Mouse (Mus musculus): Measurements from ENCODE around the gene 2610021A01Rik. TPM values are rescaled to one million over a fixed set of nuclear protein-coding genes. Genes with fewer than 3 reads are reported as not detected.
"Not testable (repeated sequence)": the region's sequence is repeated elsewhere in the genome, so short reads cannot be mapped to it uniquely, and the experiment has no call there.

2610021A01Rik gene
- polyA plus RNA-seq (2012; rRNA removed) = 6.9 and 8.0 TPM in 2 replicates

DNA sequence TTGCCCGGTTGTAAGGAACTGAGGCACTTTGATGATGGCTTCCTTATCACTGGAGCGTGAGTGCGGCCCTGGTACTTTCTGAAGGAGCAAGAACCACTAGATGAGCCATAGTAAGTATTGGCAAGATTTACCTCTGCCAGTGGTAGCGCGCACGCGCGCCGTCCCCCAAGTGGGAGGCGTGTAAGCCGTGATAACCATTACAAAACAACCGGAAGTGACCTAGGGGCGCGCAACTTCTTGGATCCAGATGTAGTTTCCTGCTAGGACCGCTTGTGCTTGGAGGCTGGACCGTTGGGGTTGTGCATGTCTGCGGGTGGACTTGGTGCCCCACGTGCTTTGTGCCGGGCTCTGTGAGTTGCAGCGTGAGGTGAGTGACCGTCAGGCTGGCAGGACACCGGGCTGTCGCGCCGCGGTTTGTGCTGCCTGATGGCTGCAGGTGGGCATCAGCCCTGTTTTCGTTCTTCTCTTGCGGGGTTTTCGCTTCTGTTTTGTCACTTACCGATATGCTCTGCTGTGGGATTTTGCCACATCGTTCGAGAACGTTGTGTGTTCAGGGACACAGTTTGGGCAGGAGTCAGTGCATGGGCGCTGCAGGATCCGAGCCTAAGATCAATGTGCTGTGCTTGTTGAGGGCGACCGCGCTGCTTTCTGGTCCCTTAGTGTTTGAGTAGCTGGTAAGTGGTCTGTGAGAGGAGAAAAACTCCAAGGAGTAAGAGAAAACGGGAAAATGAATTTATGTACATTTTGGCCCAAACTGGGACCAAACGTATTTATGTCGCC, at the start of gene 2610021A01Rik:
TSS of gene 2610021A01Rik (plus strand) at position 197 of the 780 bp plus-strand sequence.
- Histone ChIP-seq H3K27ac (ENCODE audit: control insufficient read depth, insufficient read depth, low read depth, low read length) (peak within 1 kb of the TSS; percentile 61), H3K27me3 (ENCODE audit: control insufficient read depth, insufficient read depth, low read length) (no peaks in the 10 kb centered on the region), H3K4me3 (ENCODE audit: control insufficient read depth, low read depth, low read length) (peak within 1 kb of the TSS; percentile 93), H3K36me3 (ENCODE audit: control insufficient read depth, insufficient read depth, low read length) (no peaks in the 10 kb centered on the region), H3K4me1 (ENCODE audit: control insufficient read depth, insufficient read depth, low read length) (no peaks in the 10 kb centered on the region; the same call in 1 of the 2 replicates)
- TF ChIP-seq CTCF (IDR thresholded peaks at IDR 0.05; ENCODE audit: control insufficient read depth, insufficient read depth, insufficient replicate concordance, low read depth, low read length) (no peak), POLR2A (IDR thresholded peaks at IDR 0.05; ENCODE audit: control insufficient read depth, low read depth, low read length) (peak; percentile 70)

DNA sequence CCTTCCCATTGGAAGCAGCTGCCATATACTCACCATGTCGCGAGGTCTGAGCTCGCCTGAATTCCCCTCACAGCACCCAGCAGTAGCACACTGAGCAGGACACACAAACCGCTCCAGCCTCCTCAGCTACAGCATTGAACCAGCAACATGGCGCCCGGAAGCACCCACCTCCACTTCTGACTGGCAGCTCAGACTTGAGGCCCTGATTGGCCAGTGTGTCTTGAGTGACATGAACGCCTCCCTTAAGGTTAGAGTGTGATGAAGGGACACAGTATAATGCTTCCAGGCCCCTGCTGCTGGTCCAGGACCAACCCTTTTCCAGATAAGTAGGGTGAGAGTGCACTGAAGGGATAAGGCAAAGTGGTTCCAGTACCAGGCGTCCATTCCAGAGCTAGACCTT, 38.3 kb upstream of the 2610021A01Rik start:
- Histone ChIP-seq H3K36me3 (ENCODE audit: control insufficient read depth, insufficient read depth, low read length) (no peaks in the 10 kb centered on the region), H3K4me1 (ENCODE audit: control insufficient read depth, insufficient read depth, low read length) (no peaks in the 10 kb centered on the region), H3K4me3 (ENCODE audit: control insufficient read depth, low read depth, low read length) (peak overlapping the region; percentile 54), H3K27ac (ENCODE audit: control insufficient read depth, insufficient read depth, low read depth, low read length) (no peak overlapping the region), H3K27me3 (ENCODE audit: control insufficient read depth, insufficient read depth, low read length) (no peaks in the 10 kb centered on the region)
- no peak for TF ChIP-seq CTCF (IDR thresholded peaks at IDR 0.05; ENCODE audit: control insufficient read depth, insufficient read depth, insufficient replicate concordance, low read depth, low read length)
- no peak for TF ChIP-seq POLR2A (IDR thresholded peaks at IDR 0.05; ENCODE audit: control insufficient read depth, low read depth, low read length)

DNA sequence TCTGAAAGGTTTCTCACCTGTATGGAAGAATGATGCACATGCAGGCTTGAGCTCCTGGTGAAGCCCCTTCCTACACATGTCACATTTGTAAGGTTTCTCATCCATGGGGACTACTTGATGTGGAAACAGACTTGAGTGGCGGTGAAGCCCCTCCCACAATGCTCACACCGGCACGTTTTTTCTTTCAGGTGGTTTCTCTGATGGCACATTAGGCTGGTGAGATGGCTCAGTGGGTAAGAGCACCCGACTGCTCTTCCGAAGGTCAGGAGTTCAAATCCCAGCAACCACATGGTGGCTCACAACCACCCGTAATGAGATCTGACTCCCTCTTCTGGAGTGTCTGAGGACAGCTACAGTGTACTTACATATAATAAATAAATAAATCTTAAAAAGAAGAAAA, 25.5 kb upstream of the 2610021A01Rik start, which contains the start of gene Gm6871:
TSS of gene Gm6871 (minus strand) at position 101 of the 400 bp plus-strand sequence.
- H3K4me3 ChIP-seq (ENCODE audit: control insufficient read depth, low read depth, low read length); H3K4me1 ChIP-seq (ENCODE audit: control insufficient read depth, insufficient read depth, low read length); H3K36me3 ChIP-seq (ENCODE audit: control insufficient read depth, insufficient read depth, low read length); H3K27me3 ChIP-seq (ENCODE audit: control insufficient read depth, insufficient read depth, low read length); H3K27ac ChIP-seq (ENCODE audit: control insufficient read depth, insufficient read depth, low read depth, low read length): not testable (repeated sequence)

DNA sequence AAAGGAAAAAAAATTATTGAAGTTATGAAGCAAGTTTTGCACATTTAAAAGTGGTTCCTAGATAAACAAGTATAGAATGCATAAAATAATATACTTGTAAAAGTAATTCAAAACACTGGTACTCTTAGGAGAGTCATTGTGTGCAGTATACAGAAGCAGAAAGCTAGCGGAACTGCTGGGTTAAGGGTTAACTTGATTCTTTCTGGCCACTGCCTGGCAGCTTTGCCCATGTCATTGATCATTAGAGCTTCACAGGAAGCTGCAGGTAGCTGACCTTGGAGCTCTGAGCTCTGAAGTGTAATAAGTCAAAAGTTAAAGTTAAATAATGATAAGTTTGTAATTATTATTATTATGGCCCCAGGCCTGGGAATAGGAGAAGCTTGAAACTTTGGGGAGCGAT, 21.1 kb upstream of the 2610021A01Rik start:
- Histone ChIP-seq H3K36me3 (ENCODE audit: control insufficient read depth, insufficient read depth, low read length) (no peaks in the 10 kb centered on the region), H3K27ac (ENCODE audit: control insufficient read depth, insufficient read depth, low read depth, low read length) (no peak overlapping the region), H3K4me3 (ENCODE audit: control insufficient read depth, low read depth, low read length) (no peak overlapping the region), H3K27me3 (ENCODE audit: control insufficient read depth, insufficient read depth, low read length) (no peaks in the 10 kb centered on the region), H3K4me1 (ENCODE audit: control insufficient read depth, insufficient read depth, low read length) (no peaks in the 10 kb centered on the region)
- TF ChIP-seq CTCF (IDR thresholded peaks at IDR 0.05; ENCODE audit: control insufficient read depth, insufficient read depth, insufficient replicate concordance, low read depth, low read length) (no peak), POLR2A (IDR thresholded peaks at IDR 0.05; ENCODE audit: control insufficient read depth, low read depth, low read length) (no peak)

DNA sequence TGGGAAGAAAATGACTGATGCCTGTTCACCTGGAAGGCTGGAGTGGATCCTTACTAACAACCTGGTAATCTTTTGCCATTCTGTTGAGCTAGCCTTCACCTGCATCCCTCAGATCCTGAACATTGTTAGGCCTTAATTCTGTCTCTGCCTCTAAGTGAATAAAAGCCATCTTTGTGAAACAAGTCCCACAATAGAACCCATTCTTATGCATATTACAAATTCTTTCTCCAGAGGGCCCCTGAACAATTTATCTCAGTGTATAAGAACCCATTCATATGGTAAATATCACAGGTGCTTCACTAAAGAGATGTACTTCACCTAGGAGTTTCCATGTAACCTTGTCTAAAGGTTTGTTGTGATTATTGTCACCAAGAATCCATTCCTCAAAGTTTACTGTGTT, 17.0 kb upstream of the 2610021A01Rik start:
- Histone ChIP-seq H3K27ac (ENCODE audit: control insufficient read depth, insufficient read depth, low read depth, low read length) (no peak overlapping the region), H3K27me3 (ENCODE audit: control insufficient read depth, insufficient read depth, low read length) (no peaks in the 10 kb centered on the region), H3K4me1 (ENCODE audit: control insufficient read depth, insufficient read depth, low read length) (no peaks in the 10 kb centered on the region), H3K4me3 (ENCODE audit: control insufficient read depth, low read depth, low read length) (no peak overlapping the region), H3K36me3 (ENCODE audit: control insufficient read depth, insufficient read depth, low read length) (no peaks in the 10 kb centered on the region)
- TF ChIP-seq CTCF (IDR thresholded peaks at IDR 0.05; ENCODE audit: control insufficient read depth, insufficient read depth, insufficient replicate concordance, low read depth, low read length) (no peak), POLR2A (IDR thresholded peaks at IDR 0.05; ENCODE audit: control insufficient read depth, low read depth, low read length) (no peak)

DNA sequence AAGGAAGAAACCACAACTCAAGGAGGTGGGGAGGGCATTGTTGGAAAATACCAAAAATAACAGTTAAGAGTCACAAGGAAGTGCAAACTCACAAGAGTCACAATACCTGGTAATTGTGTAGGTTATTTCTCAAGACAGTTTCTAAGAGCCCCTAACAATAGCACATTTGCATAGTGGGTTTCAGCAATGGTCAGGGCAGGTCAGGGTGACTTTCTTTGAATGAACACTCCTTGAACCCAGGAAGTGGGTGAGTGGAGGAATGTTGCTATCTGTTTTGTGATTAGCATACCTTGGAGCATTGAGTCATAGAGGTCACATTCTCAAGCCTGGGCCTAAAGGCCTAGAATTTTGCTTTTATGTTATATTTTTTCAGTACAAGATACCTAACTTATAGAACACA, 11.2 kb upstream of the 2610021A01Rik start:
- H3K4me1 ChIP-seq (ENCODE audit: control insufficient read depth, insufficient read depth, low read length); H3K27me3 ChIP-seq (ENCODE audit: control insufficient read depth, insufficient read depth, low read length); H3K27ac ChIP-seq (ENCODE audit: control insufficient read depth, insufficient read depth, low read depth, low read length); H3K4me3 ChIP-seq (ENCODE audit: control insufficient read depth, low read depth, low read length); H3K36me3 ChIP-seq (ENCODE audit: control insufficient read depth, insufficient read depth, low read length): not testable (repeated sequence)

DNA sequence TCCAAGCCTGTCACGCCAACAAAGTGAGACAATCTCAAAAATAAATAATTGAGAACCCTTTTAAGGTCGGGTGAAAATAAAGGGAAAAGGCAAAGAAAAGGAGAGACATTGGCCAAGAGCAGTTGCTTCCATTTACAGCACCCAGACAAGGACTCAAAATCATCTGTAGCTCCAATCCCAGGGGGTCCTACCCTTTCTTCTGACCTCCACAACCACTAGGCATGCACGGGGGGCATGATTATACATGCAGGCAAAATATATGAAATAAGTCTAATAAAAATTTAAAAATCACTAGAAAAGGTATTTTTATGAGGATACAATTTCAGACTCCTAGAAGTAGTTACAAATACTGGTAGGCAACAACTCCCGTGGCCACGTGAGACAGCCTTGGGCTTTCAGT, 415 bp upstream of the 2610021A01Rik start:
- Histone ChIP-seq H3K4me3 (ENCODE audit: control insufficient read depth, low read depth, low read length) (peak overlapping the region; percentile 93), H3K27ac (ENCODE audit: control insufficient read depth, insufficient read depth, low read depth, low read length) (peak overlapping the region; percentile 4; the same call in 1 of the 2 replicates), H3K4me1 (ENCODE audit: control insufficient read depth, insufficient read depth, low read length) (no peaks in the 10 kb centered on the region; the same call in 1 of the 2 replicates), H3K36me3 (ENCODE audit: control insufficient read depth, insufficient read depth, low read length) (no peaks in the 10 kb centered on the region), H3K27me3 (ENCODE audit: control insufficient read depth, insufficient read depth, low read length) (no peaks in the 10 kb centered on the region)
- TF ChIP-seq CTCF (IDR thresholded peaks at IDR 0.05; ENCODE audit: control insufficient read depth, insufficient read depth, insufficient replicate concordance, low read depth, low read length) = no peak
- no peak for TF ChIP-seq POLR2A (IDR thresholded peaks at IDR 0.05; ENCODE audit: control insufficient read depth, low read depth, low read length)

Data from testis, adult 2 months (tissue).